16 mouse cellular contexts compared by ENCODE assay signal in the genomic region with DNA sequence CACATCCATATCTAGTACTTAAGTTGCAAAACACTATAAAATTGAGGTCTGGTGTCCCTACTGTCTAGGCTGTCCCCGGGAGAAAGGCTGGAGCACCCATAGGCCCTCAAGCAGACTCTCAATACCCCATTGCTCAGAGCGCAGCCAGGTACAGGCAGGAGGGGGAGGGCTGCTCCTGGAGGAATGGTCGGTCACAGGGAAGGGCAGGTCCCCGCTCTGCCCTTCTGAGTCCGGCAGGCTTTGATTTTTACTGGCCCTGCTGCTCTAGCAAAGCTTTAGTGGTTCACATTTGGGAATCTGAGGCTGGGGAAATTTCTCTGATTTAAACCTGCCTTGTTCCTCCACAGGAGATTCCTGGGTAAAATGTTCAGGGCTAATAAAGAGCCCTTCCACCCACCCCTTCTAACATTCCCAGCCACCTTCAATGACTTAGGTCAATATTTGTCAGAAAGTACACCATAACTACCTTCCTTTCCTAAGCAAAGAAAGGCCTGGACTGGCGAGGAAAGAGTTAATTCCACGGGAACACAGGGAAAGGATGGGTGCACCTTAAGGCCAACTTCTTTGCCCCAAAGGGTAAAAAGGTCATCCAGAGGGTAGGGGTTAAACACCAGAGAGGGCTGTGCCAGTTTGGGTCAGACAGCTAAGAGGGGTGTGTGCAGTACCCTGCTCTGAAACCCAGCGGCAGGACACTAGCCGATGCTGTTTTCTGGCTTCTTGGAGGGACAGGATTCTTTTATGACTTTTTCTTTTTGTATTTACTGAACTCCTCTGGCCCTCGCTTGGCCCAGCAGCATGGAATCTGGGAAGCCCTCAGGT. TPM values are rescaled to one million over a fixed set of nuclear protein-coding genes. Genes with fewer than 3 reads are reported as not detected.
DNase-seq lines count a peak whose midpoint lies in the region; ATAC-seq and TF ChIP-seq lines count a peak whose summit lies in the region.
"Had no signal": no experiment of that assay in that cellular context is flagged by ENCODE, and none has a peak within 500 bp of the region (broad histone marks: within the 10 kb centered on the region; RNA-seq: fewer than 3 reads in every experiment).

No protein-coding gene starts in this region.

- H3K27me3 ChIP-seq in heart, embryonic 11.5 days (ENCODE audit: control insufficient read depth, insufficient read depth, low read length): peaks cover 98% of the 10 kb centered on the region
- peaks cover 100% of the 10 kb centered on the region for H3K27me3 ChIP-seq in liver, postnatal 0 days (ENCODE audit: insufficient read depth, low read length)
- H3K27me3 ChIP-seq in embryonic facial prominence, embryonic 11.5 days (ENCODE audit: control insufficient read depth, insufficient read depth, low read length): peaks cover 48% of the 10 kb centered on the region
- H3K27me3 ChIP-seq in lung, embryonic 16.5 days (ENCODE audit: control insufficient read depth, insufficient read depth, low read depth, low read length): peaks cover 89% of the 10 kb centered on the region

- whole genome bisulfite sequencing in heart, embryonic 11.5 days (ENCODE audit: insufficient replicate concordance): 15% methylated on average over 10 of the region's 10 CpGs
- 24% methylated on average over 10 of the region's 10 CpGs for WGBS in liver, postnatal 0 days (ENCODE audit: insufficient replicate concordance)
- WGBS in embryonic facial prominence, embryonic 11.5 days: 8% methylated on average over 10 of the region's 10 CpGs
- 15% methylated on average over 10 of the region's 10 CpGs for WGBS in lung, embryonic 16.5 days

- H3K27ac ChIP-seq in heart, embryonic 11.5 days (ENCODE audit: low read depth, low read length): no peak overlapping the region
- H3K27ac ChIP-seq in liver, postnatal 0 days (ENCODE audit: low read depth): no peak overlapping the region
- no peak overlapping the region for H3K27ac ChIP-seq in embryonic facial prominence, embryonic 11.5 days (replicated peaks; ENCODE audit: low read depth, low read length)
- H3K27ac ChIP-seq in lung, embryonic 16.5 days (ENCODE audit: low read length): peak overlapping the region; percentile 99
- H3K27ac ChIP-seq: liver, embryonic 15.5 days had no signal

- H3K9ac ChIP-seq in heart, embryonic 11.5 days (ENCODE audit: low read depth, low read length): no peak overlapping the region
- H3K9ac ChIP-seq in liver, postnatal 0 days (replicated peaks): no peak overlapping the region
- no peak overlapping the region for H3K9ac ChIP-seq in embryonic facial prominence, embryonic 11.5 days (replicated peaks; ENCODE audit: low read length)
- H3K9ac ChIP-seq in lung, embryonic 16.5 days (ENCODE audit: low read length): peak overlapping the region; percentile 58
- H3K9ac ChIP-seq: liver, embryonic 15.5 days had no signal

- H3K4me1 ChIP-seq in heart, embryonic 11.5 days (ENCODE audit: control insufficient read depth, insufficient read depth, low read length): peaks cover 48% of the 10 kb centered on the region
- peaks cover 23% of the 10 kb centered on the region for H3K4me1 ChIP-seq in liver, postnatal 0 days (ENCODE audit: insufficient read depth)
- peaks cover 15% of the 10 kb centered on the region for H3K4me1 ChIP-seq in embryonic facial prominence, embryonic 11.5 days (ENCODE audit: control insufficient read depth, insufficient read depth, low read length)
- peaks cover 39% of the 10 kb centered on the region for H3K4me1 ChIP-seq in lung, embryonic 16.5 days (replicated peaks; ENCODE audit: control insufficient read depth, insufficient read depth, low read length)

- DNase-seq in heart, postnatal 14 days: no peak
- no peak for DNase-seq in liver, postnatal 0 days
- no peak for DNase-seq in liver
- DNase-seq in embryonic facial prominence, embryonic 11.5 days (ENCODE audit: low spot score): no peak
- no peak for DNase-seq in cerebellum, postnatal 10 days
- DNase-seq in cerebellum, adult 18-20 months: no peak
- DNase-seq: adrenal gland, postnatal 10 days; B cell, adult 2 months; spleen, adult 18-20 months; thymus, adult 2 months had no signal

- H3K4me2 ChIP-seq in heart, embryonic 11.5 days: peak overlapping the region; percentile 70
- no peak overlapping the region for H3K4me2 ChIP-seq in liver, postnatal 0 days (ENCODE audit: low read depth, low read length)
- H3K4me2 ChIP-seq in embryonic facial prominence, embryonic 11.5 days (ENCODE audit: low read depth, low read length): peak overlapping the region; percentile 7; the same call in 1 of the 2 replicates
- H3K4me2 ChIP-seq in lung, embryonic 16.5 days (ENCODE audit: low read depth, low read length): peak overlapping the region; percentile 82

- no peaks in the 10 kb centered on the region for H3K9me3 ChIP-seq in heart, embryonic 11.5 days (replicated peaks; ENCODE audit: control insufficient read depth, low read length)
- H3K9me3 ChIP-seq in liver, postnatal 0 days (ENCODE audit: low read length): no peaks in the 10 kb centered on the region
- H3K9me3 ChIP-seq in embryonic facial prominence, embryonic 11.5 days (replicated peaks; ENCODE audit: control insufficient read depth, low read length): no peaks in the 10 kb centered on the region
- H3K9me3 ChIP-seq in lung, embryonic 16.5 days (ENCODE audit: control insufficient read depth, low read length): no peaks in the 10 kb centered on the region
- H3K9me3 ChIP-seq: liver, embryonic 15.5 days had no signal

- ATAC-seq in heart, embryonic 11.5 days (replicated peaks; ENCODE audit: insufficient number of reproducible peaks, low FRiP score, low TSS enrichment): no peak
- ATAC-seq in liver, postnatal 0 days: no peak
- no peak for ATAC-seq in embryonic facial prominence, embryonic 11.5 days (replicated peaks; ENCODE audit: insufficient number of reproducible peaks, low FRiP score, low TSS enrichment, low read depth)
- peak; percentile 21; the same call in 1 of the 2 replicates for ATAC-seq in lung, embryonic 16.5 days (ENCODE audit: low read depth)

- no peak for TF ChIP-seq EP300 in liver, postnatal 0 days (IDR thresholded peaks at IDR 0.05; ENCODE audit: low read depth)

- H3K36me3 ChIP-seq in heart, embryonic 11.5 days (ENCODE audit: control insufficient read depth, insufficient read depth, low read length): no peaks in the 10 kb centered on the region
- H3K36me3 ChIP-seq in liver, postnatal 0 days (replicated peaks; ENCODE audit: insufficient read depth, low read length): no peaks in the 10 kb centered on the region
- no peaks in the 10 kb centered on the region for H3K36me3 ChIP-seq in embryonic facial prominence, embryonic 11.5 days (replicated peaks; ENCODE audit: control insufficient read depth, insufficient read depth, low read depth, low read length)
- H3K36me3 ChIP-seq in lung, embryonic 16.5 days (ENCODE audit: control insufficient read depth, insufficient read depth, low read length): no peaks in the 10 kb centered on the region
- H3K36me3 ChIP-seq: liver, embryonic 15.5 days had no signal

- H3K4me3 ChIP-seq in heart, embryonic 11.5 days (ENCODE audit: low read depth, low read length): no peak overlapping the region; the same call in 1 of the 2 replicates
- H3K4me3 ChIP-seq in liver, postnatal 0 days (ENCODE audit: low read depth, low read length): peak overlapping the region; percentile 27; the same call in 1 of the 2 replicates
- H3K4me3 ChIP-seq in embryonic facial prominence, embryonic 11.5 days (ENCODE audit: low read depth, low read length): no peak overlapping the region
- no peak overlapping the region; the same call in 1 of the 2 replicates for H3K4me3 ChIP-seq in lung, embryonic 16.5 days (ENCODE audit: low read length)
- H3K4me3 ChIP-seq: erythroblast, embryonic 14.5 days had no signal

- intact Hi-C loops in heart, postnatal 14 days (cut with DNase I): no loop called here

- no peak for TF ChIP-seq CTCF in liver, postnatal 0 days (IDR thresholded peaks at IDR 0.05; ENCODE audit: low read depth)

RNA-seq across cellular contexts. Expression of a gene that starts 2.7 kb away (rescaled TPM):
- 0.80 and 3.8 TPM in 2 replicates for polyA plus RNA-seq in heart, embryonic 11.5 days (2014; fragmentation: Nextera tagmentation; extraction: Ambion mirVana)
- total RNA-seq in heart, postnatal 14 days (2021): under 1 TPM; 0.22 to 0.29 TPM
- 0.07 and 0.38 TPM in 2 replicates for polyA plus RNA-seq in liver, postnatal 0 days (2015; fragmentation: Nextera tagmentation; extraction: Ambion mirVana)
- polyA plus RNA-seq in embryonic facial prominence, embryonic 11.5 days (2014; fragmentation: Nextera tagmentation; extraction: Ambion mirVana): 63.8 and 64.7 TPM in 2 replicates
- 166 and 169 TPM in 2 replicates for polyA plus RNA-seq in lung, embryonic 16.5 days (2015; fragmentation: Nextera tagmentation; extraction: Ambion mirVana)
- total RNA-seq: monocyte, adult 5-6 weeks had no signal

RNA-seq across cellular contexts. Expression of a gene that starts 3.1 kb away (rescaled TPM):
- polyA plus RNA-seq in heart, embryonic 11.5 days (2014; fragmentation: Nextera tagmentation; extraction: Ambion mirVana): 0.44 and 0.86 TPM in 2 replicates
- total RNA-seq in heart, postnatal 14 days (2021): not detected
- not detected in 2 replicates for polyA plus RNA-seq in liver, postnatal 0 days (2015; fragmentation: Nextera tagmentation; extraction: Ambion mirVana)
- 25.4 and 25.7 TPM in 2 replicates for polyA plus RNA-seq in embryonic facial prominence, embryonic 11.5 days (2014; fragmentation: Nextera tagmentation; extraction: Ambion mirVana)
- 5.6 and 7.0 TPM in 2 replicates for polyA plus RNA-seq in lung, embryonic 16.5 days (2015; fragmentation: Nextera tagmentation; extraction: Ambion mirVana)
- total RNA-seq: monocyte, adult 5-6 weeks had no signal
- polyA plus RNA-seq: erythroblast, embryonic 14.5 days; heart, postnatal 0 days; liver, embryonic 15.5 days had no signal

RNA-seq across cellular contexts. Expression of a gene that starts 13.5 kb away (rescaled TPM):
- polyA plus RNA-seq in heart, embryonic 11.5 days (2014; fragmentation: Nextera tagmentation; extraction: Ambion mirVana): 9.2 and 10.1 TPM in 2 replicates
- 1 to 10 TPM; 5.5 to 6.9 TPM for total RNA-seq in heart, postnatal 14 days (2021)
- polyA plus RNA-seq in liver, postnatal 0 days (2015; fragmentation: Nextera tagmentation; extraction: Ambion mirVana): 4.2 and 5.4 TPM in 2 replicates
- polyA plus RNA-seq in embryonic facial prominence, embryonic 11.5 days (2014; fragmentation: Nextera tagmentation; extraction: Ambion mirVana): 15.4 and 17.9 TPM in 2 replicates
- polyA plus RNA-seq in lung, embryonic 16.5 days (2015; fragmentation: Nextera tagmentation; extraction: Ambion mirVana): 28.8 and 29.4 TPM in 2 replicates

RNA-seq across cellular contexts. Expression of a gene that starts 16.3 kb away (rescaled TPM):
- 109 and 124 TPM in 2 replicates for polyA plus RNA-seq in heart, embryonic 11.5 days (2014; fragmentation: Nextera tagmentation; extraction: Ambion mirVana)
- 100 to 1,000 TPM; 105 TPM for total RNA-seq in heart, postnatal 14 days (2021)
- polyA plus RNA-seq in liver, postnatal 0 days (2015; fragmentation: Nextera tagmentation; extraction: Ambion mirVana): 49.3 and 52.3 TPM in 2 replicates
- polyA plus RNA-seq in embryonic facial prominence, embryonic 11.5 days (2014; fragmentation: Nextera tagmentation; extraction: Ambion mirVana): 126 and 140 TPM in 2 replicates
- polyA plus RNA-seq in lung, embryonic 16.5 days (2015; fragmentation: Nextera tagmentation; extraction: Ambion mirVana): 125 and 133 TPM in 2 replicates

RNA-seq across cellular contexts. Expression of a gene that starts 20.3 kb away (rescaled TPM):
- polyA plus RNA-seq in heart, embryonic 11.5 days (2014; fragmentation: Nextera tagmentation; extraction: Ambion mirVana): 798 and 827 TPM in 2 replicates
- 1,000 to 10,000 TPM; 1,458 to 1,541 TPM for total RNA-seq in heart, postnatal 14 days (2021)
- 627 and 684 TPM in 2 replicates for polyA plus RNA-seq in liver, postnatal 0 days (2015; fragmentation: Nextera tagmentation; extraction: Ambion mirVana)
- 783 and 884 TPM in 2 replicates for polyA plus RNA-seq in embryonic facial prominence, embryonic 11.5 days (2014; fragmentation: Nextera tagmentation; extraction: Ambion mirVana)
- 917 and 987 TPM in 2 replicates for polyA plus RNA-seq in lung, embryonic 16.5 days (2015; fragmentation: Nextera tagmentation; extraction: Ambion mirVana)

Comparison
In these comparisons a context has a peak if more than half of its experiments do, and no peak if none do; other contexts are left out.
1. RNA of a gene that starts 2.7 kb away (polyA plus RNA-seq): 166 to 169 TPM in lung, embryonic 16.5 days and 63.8 to 64.7 TPM in embryonic facial prominence, embryonic 11.5 days; 0.80 to 3.8 TPM in heart, embryonic 11.5 days and 0.07 to 0.38 TPM in liver, postnatal 0 days; every median in the first group is over 10 times any median in the second.